Mouse (Mus musculus): ENCODE measurements around the gene Ccnyl1. TPM values are rescaled to one million over a fixed set of nuclear protein-coding genes. Genes with fewer than 3 reads are reported as not detected.

The Ccnyl1 gene
- polyA plus RNA-seq, 1 experiment from 2014 or later: 3.8 TPM

GRCm38 (mm10) chr1:64744616-64745015, 54.4 kb downstream of the Ccnyl1 start:
- Histone ChIP-seq H3K9ac (ENCODE audit: low read depth, low read length) (no peak overlapping the region), H3K36me3 (ENCODE audit: control insufficient read depth, insufficient read depth, low read length) (no peaks in the 10 kb centered on the region), H3K27ac (ENCODE audit: low read length) (no peak overlapping the region), H3K4me2 (ENCODE audit: low read depth, low read length) (no peak overlapping the region), H3K9me3 (ENCODE audit: control insufficient read depth, low read length) (no peaks in the 10 kb centered on the region), H3K4me3 (ENCODE audit: low read length) (no peak overlapping the region), H3K4me1 (ENCODE audit: control insufficient read depth, insufficient read depth, low read length) (peaks cover 3% of the 10 kb centered on the region; the same call in 1 of the 2 replicates), H3K27me3 (replicated peaks; ENCODE audit: control insufficient read depth, insufficient read depth, low read length) (no peaks in the 10 kb centered on the region)
- ATAC-seq: no peak

GRCm38 (mm10) chr1:64753109-64753508, 62.9 kb downstream of the Ccnyl1 start:
- ATAC-seq: no peak
- H3K36me3 ChIP-seq (ENCODE audit: control insufficient read depth, insufficient read depth, low read length): no peaks in the 10 kb centered on the region
- H3K4me2 ChIP-seq (ENCODE audit: low read depth, low read length): no peak overlapping the region
- H3K9me3 ChIP-seq (ENCODE audit: control insufficient read depth, low read length): no peaks in the 10 kb centered on the region
- peaks cover 7% of the 10 kb centered on the region; the same call in 1 of the 2 replicates for H3K4me1 ChIP-seq (ENCODE audit: control insufficient read depth, insufficient read depth, low read length)
- no peak overlapping the region for H3K9ac ChIP-seq (ENCODE audit: low read depth, low read length)
- H3K4me3 ChIP-seq (ENCODE audit: low read length): no peak overlapping the region
- no peaks in the 10 kb centered on the region for H3K27me3 ChIP-seq (replicated peaks; ENCODE audit: control insufficient read depth, insufficient read depth, low read length)
- 70% methylated on average over 8 of the region's 8 CpGs for WGBS
- H3K27ac ChIP-seq (ENCODE audit: low read length): no peak overlapping the region

DNA sequence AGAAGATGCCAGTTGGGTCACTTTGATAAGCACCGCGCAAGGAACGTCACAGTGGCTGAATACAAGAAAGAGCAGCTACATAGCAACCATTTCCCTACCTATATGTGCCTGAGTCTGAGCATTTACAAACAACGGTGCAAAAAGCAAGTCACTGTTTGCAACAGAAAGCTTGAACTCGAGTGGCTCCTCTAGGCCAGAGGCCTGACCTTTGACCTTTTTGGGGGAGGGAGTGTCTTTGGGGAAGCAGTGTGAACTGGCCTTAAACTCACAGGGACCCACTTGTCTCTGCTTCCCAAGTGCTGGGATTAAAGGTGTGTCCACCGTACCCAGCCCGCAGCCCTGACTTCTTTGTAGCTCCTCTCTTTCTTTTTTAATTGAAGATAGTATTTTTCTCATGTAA, 63.4 kb downstream of the Ccnyl1 start:
- H3K4me3 ChIP-seq (ENCODE audit: low read length): no peak overlapping the region
- H3K36me3 ChIP-seq (ENCODE audit: control insufficient read depth, insufficient read depth, low read length): no peaks in the 10 kb centered on the region
- no peak overlapping the region for H3K9ac ChIP-seq (ENCODE audit: low read depth, low read length)
- no peak for ATAC-seq
- no peaks in the 10 kb centered on the region for H3K27me3 ChIP-seq (replicated peaks; ENCODE audit: control insufficient read depth, insufficient read depth, low read length)
- 69% methylated on average over 7 of the region's 7 CpGs for WGBS
- no peaks in the 10 kb centered on the region for H3K9me3 ChIP-seq (ENCODE audit: control insufficient read depth, low read length)
- H3K4me2 ChIP-seq (ENCODE audit: low read depth, low read length): no peak overlapping the region
- no peak overlapping the region for H3K27ac ChIP-seq (ENCODE audit: low read length)
- peaks cover 7% of the 10 kb centered on the region; the same call in 1 of the 2 replicates for H3K4me1 ChIP-seq (ENCODE audit: control insufficient read depth, insufficient read depth, low read length)

DNA sequence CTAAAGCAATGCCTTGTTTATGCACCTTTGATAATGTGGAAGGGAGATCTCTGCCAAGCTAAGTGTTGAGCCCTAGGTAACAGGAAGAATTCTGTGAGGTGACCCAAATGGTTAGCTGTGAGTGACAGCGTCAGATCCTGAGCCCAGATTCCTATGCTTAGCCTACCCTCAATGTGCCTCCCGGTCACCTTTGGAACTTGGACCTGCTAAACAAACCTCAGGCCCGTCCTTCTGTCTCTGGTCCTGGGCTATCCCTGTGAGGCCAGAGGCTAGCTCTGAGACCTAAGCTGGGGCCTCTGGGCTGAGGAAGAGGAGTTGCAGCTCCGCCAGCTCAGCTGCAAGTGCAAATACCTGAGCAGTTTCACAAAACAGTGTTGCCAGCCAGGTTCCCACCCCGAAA, 64.4 kb downstream of the Ccnyl1 start:
- H3K4me2 ChIP-seq (ENCODE audit: low read depth, low read length): no peak overlapping the region
- H3K9me3 ChIP-seq (ENCODE audit: control insufficient read depth, low read length): no peaks in the 10 kb centered on the region
- no peaks in the 10 kb centered on the region for H3K27me3 ChIP-seq (replicated peaks; ENCODE audit: control insufficient read depth, insufficient read depth, low read length)
- peaks cover 7% of the 10 kb centered on the region; the same call in 1 of the 2 replicates for H3K4me1 ChIP-seq (ENCODE audit: control insufficient read depth, insufficient read depth, low read length)
- H3K4me3 ChIP-seq (ENCODE audit: low read length): no peak overlapping the region
- ATAC-seq: peak; percentile 63
- H3K27ac ChIP-seq (ENCODE audit: low read length): no peak overlapping the region
- no peaks in the 10 kb centered on the region for H3K36me3 ChIP-seq (ENCODE audit: control insufficient read depth, insufficient read depth, low read length)
- WGBS: 80% methylated on average over 5 of the region's 5 CpGs
- no peak overlapping the region for H3K9ac ChIP-seq (ENCODE audit: low read depth, low read length)

GRCm38 (mm10) chr1:64755971-64756639, 65.8 kb downstream of the Ccnyl1 start:
- H3K27ac ChIP-seq (ENCODE audit: low read length): no peak overlapping the region
- no peaks in the 10 kb centered on the region for H3K9me3 ChIP-seq (ENCODE audit: control insufficient read depth, low read length)
- no peaks in the 10 kb centered on the region for H3K36me3 ChIP-seq (ENCODE audit: control insufficient read depth, insufficient read depth, low read length)
- H3K27me3 ChIP-seq (replicated peaks; ENCODE audit: control insufficient read depth, insufficient read depth, low read length): no peaks in the 10 kb centered on the region
- no peak overlapping the region for H3K4me2 ChIP-seq (ENCODE audit: low read depth, low read length)
- H3K4me3 ChIP-seq (ENCODE audit: low read length): no peak overlapping the region
- 65% methylated on average over 7 of the region's 7 CpGs for WGBS
- peaks cover 7% of the 10 kb centered on the region; the same call in 1 of the 2 replicates for H3K4me1 ChIP-seq (ENCODE audit: control insufficient read depth, insufficient read depth, low read length)
- no peak for ATAC-seq
- H3K9ac ChIP-seq (ENCODE audit: low read depth, low read length): no peak overlapping the region

DNA sequence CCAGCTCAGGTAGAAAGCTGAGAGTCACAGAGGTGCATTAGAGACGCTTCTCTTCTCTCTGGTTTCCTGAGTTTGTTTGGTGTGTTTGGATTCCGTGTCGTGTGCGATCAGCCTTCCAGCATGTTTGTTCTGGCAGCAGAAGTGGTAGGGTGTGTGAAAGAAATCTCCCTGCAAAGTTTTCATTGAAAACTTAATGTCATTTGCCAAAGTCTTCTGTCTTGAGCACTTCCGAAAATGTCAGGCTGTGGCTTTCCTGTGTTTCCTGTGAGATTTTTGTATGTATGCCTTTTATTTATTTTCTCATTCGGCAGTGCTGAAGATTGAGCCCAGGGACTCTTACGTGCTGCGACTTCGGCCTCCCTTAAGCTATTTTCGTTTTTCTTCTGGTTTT, 66.4 kb downstream of the Ccnyl1 start:
- Histone ChIP-seq H3K9me3 (ENCODE audit: control insufficient read depth, low read length) (no peaks in the 10 kb centered on the region), H3K4me1 (ENCODE audit: control insufficient read depth, insufficient read depth, low read length) (peaks cover 7% of the 10 kb centered on the region; the same call in 1 of the 2 replicates), H3K27me3 (replicated peaks; ENCODE audit: control insufficient read depth, insufficient read depth, low read length) (no peaks in the 10 kb centered on the region), H3K4me2 (ENCODE audit: low read depth, low read length) (no peak overlapping the region), H3K27ac (ENCODE audit: low read length) (no peak overlapping the region), H3K36me3 (ENCODE audit: control insufficient read depth, insufficient read depth, low read length) (no peaks in the 10 kb centered on the region), H3K4me3 (ENCODE audit: low read length) (no peak overlapping the region), H3K9ac (ENCODE audit: low read depth, low read length) (no peak overlapping the region)
- ATAC-seq: no peak
- WGBS: 59% methylated on average over 10 of the region's 10 CpGs

DNA sequence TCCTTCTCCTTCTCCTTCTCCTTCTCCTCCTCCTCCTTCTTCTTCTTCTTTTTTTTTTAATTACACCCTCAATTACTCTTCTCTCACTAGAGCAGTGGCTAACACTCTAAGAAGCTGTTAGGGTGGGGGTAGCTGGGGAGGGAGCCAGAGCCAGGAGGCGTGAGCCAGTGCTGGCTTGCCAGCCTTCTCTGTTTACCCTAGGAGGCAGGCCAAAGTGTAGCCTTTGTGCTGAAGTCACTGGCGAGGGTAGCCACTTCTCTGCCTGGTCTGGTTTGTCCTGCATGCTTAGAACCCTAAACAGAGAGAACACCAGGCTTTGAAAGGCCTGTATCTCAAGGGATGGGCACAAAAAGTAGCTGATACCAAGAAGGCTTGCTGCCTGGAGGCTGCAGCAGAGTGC, 67.0 kb downstream of the Ccnyl1 start:
- H3K27me3 ChIP-seq (replicated peaks; ENCODE audit: control insufficient read depth, insufficient read depth, low read length): no peaks in the 10 kb centered on the region
- no peak overlapping the region for H3K27ac ChIP-seq (ENCODE audit: low read length)
- H3K36me3 ChIP-seq (ENCODE audit: control insufficient read depth, insufficient read depth, low read length): no peaks in the 10 kb centered on the region
- H3K9me3 ChIP-seq (ENCODE audit: control insufficient read depth, low read length): no peaks in the 10 kb centered on the region
- no peak overlapping the region for H3K4me3 ChIP-seq (ENCODE audit: low read length)
- peak; percentile 64 for ATAC-seq
- H3K4me2 ChIP-seq (ENCODE audit: low read depth, low read length): no peak overlapping the region
- H3K4me1 ChIP-seq (ENCODE audit: control insufficient read depth, insufficient read depth, low read length): peaks cover 7% of the 10 kb centered on the region; the same call in 1 of the 2 replicates
- no peak overlapping the region for H3K9ac ChIP-seq (ENCODE audit: low read depth, low read length)
- 36% methylated on average over 2 of the region's 2 CpGs for WGBS

- Histone ChIP-seq H3K9me3 (ENCODE audit: control insufficient read depth, low read length) (no peaks in the 10 kb centered on the region), H3K9ac (ENCODE audit: low read depth, low read length) (no peak overlapping the region), H3K27ac (ENCODE audit: low read length) (no peak overlapping the region), H3K4me2 (ENCODE audit: low read depth, low read length) (no peak overlapping the region), H3K4me1 (ENCODE audit: control insufficient read depth, insufficient read depth, low read length) (peaks cover 7% of the 10 kb centered on the region; the same call in 1 of the 2 replicates), H3K36me3 (ENCODE audit: control insufficient read depth, insufficient read depth, low read length) (no peaks in the 10 kb centered on the region), H3K4me3 (ENCODE audit: low read length) (no peak overlapping the region), H3K27me3 (replicated peaks; ENCODE audit: control insufficient read depth, insufficient read depth, low read length) (no peaks in the 10 kb centered on the region)
- WGBS: 77% methylated on average over 5 of the region's 5 CpGs
- no peak for ATAC-seq
These were observed 67.5 kb downstream of the Ccnyl1 start for GRCm38 (mm10) chr1:64757766-64758165.

GRCm38 (mm10) chr1:64761646-64762045, 71.4 kb downstream of the Ccnyl1 start:
- ATAC-seq: peak; percentile 67
- Histone ChIP-seq H3K4me1 (ENCODE audit: control insufficient read depth, insufficient read depth, low read length) (no peaks in the 10 kb centered on the region), H3K9me3 (ENCODE audit: control insufficient read depth, low read length) (no peaks in the 10 kb centered on the region), H3K27me3 (replicated peaks; ENCODE audit: control insufficient read depth, insufficient read depth, low read length) (no peaks in the 10 kb centered on the region), H3K27ac (ENCODE audit: low read length) (no peak overlapping the region), H3K4me2 (ENCODE audit: low read depth, low read length) (no peak overlapping the region), H3K4me3 (ENCODE audit: low read length) (no peak overlapping the region), H3K36me3 (ENCODE audit: control insufficient read depth, insufficient read depth, low read length) (no peaks in the 10 kb centered on the region), H3K9ac (ENCODE audit: low read depth, low read length) (no peak overlapping the region)
- 56% methylated on average over 4 of the region's 4 CpGs for WGBS

- Histone ChIP-seq H3K27me3 (replicated peaks; ENCODE audit: control insufficient read depth, insufficient read depth, low read length) (no peaks in the 10 kb centered on the region), H3K9me3 (ENCODE audit: control insufficient read depth, low read length) (no peaks in the 10 kb centered on the region), H3K36me3 (ENCODE audit: control insufficient read depth, insufficient read depth, low read length) (no peaks in the 10 kb centered on the region), H3K4me2 (ENCODE audit: low read depth, low read length) (no peak overlapping the region), H3K4me1 (ENCODE audit: control insufficient read depth, insufficient read depth, low read length) (no peaks in the 10 kb centered on the region), H3K27ac (ENCODE audit: low read length) (no peak overlapping the region), H3K4me3 (ENCODE audit: low read length) (no peak overlapping the region), H3K9ac (ENCODE audit: low read depth, low read length) (no peak overlapping the region)
- ATAC-seq: no peak
- WGBS: 35% methylated on average over 6 of the region's 6 CpGs
These were observed 79.9 kb downstream of the Ccnyl1 start for GRCm38 (mm10) chr1:64770169-64770568.
